Mouse (Mus musculus): ENCODE measurements around the gene Rtn4rl1. TPM values are rescaled to one million over a fixed set of nuclear protein-coding genes. Genes with fewer than 3 reads are reported as not detected.

The Rtn4rl1 gene
- 0.47 and 0.61 TPM in 2 replicates for total RNA-seq (2017)

GRCm38 (mm10) chr11:75193256-75194071 lies at the start of gene Rtn4rl1:
Gene Rtn4rl1, plus strand, starts transcription at chr11:75193783.
- peak; percentile 17; the same call in 1 of the 2 replicates for ATAC-seq (ENCODE audit: extremely low read depth, insufficient number of reproducible peaks, low FRiP score, poor library complexity, severe bottlenecking)

GRCm38 (mm10) chr11:75145841-75146240 lies 47.7 kb upstream of the Rtn4rl1 start:
- ATAC-seq (ENCODE audit: extremely low read depth, insufficient number of reproducible peaks, low FRiP score, poor library complexity, severe bottlenecking): no peak

- no peak for ATAC-seq (ENCODE audit: extremely low read depth, insufficient number of reproducible peaks, low FRiP score, poor library complexity, severe bottlenecking)
Measured at GRCm38 (mm10) chr11:75147106-75147845, 46.3 kb upstream of the Rtn4rl1 start.

- no peak for ATAC-seq (ENCODE audit: extremely low read depth, insufficient number of reproducible peaks, low FRiP score, poor library complexity, severe bottlenecking)
Measured at GRCm38 (mm10) chr11:75147846-75148168, 45.8 kb upstream of the Rtn4rl1 start.

- ATAC-seq (ENCODE audit: extremely low read depth, insufficient number of reproducible peaks, low FRiP score, poor library complexity, severe bottlenecking): no peak
Measured at GRCm38 (mm10) chr11:75148332-75149035, 45.1 kb upstream of the Rtn4rl1 start.

- ATAC-seq (ENCODE audit: extremely low read depth, insufficient number of reproducible peaks, low FRiP score, poor library complexity, severe bottlenecking): no peak
Measured at GRCm38 (mm10) chr11:75150346-75150745, 43.2 kb upstream of the Rtn4rl1 start.

- peak; percentile 83 for ATAC-seq (ENCODE audit: extremely low read depth, insufficient number of reproducible peaks, low FRiP score, poor library complexity, severe bottlenecking)
Measured at GRCm38 (mm10) chr11:75152603-75153557, 40.7 kb upstream of the Rtn4rl1 start.

GRCm38 (mm10) chr11:75154053-75154585 lies 39.5 kb upstream of the Rtn4rl1 start:
- ATAC-seq (ENCODE audit: extremely low read depth, insufficient number of reproducible peaks, low FRiP score, poor library complexity, severe bottlenecking): peak; percentile 44; the same call in 1 of the 2 replicates

- no peak for ATAC-seq (ENCODE audit: extremely low read depth, insufficient number of reproducible peaks, low FRiP score, poor library complexity, severe bottlenecking)
Measured at GRCm38 (mm10) chr11:75155985-75156384, 37.6 kb upstream of the Rtn4rl1 start.

- no peak for ATAC-seq (ENCODE audit: extremely low read depth, insufficient number of reproducible peaks, low FRiP score, poor library complexity, severe bottlenecking)
Measured at GRCm38 (mm10) chr11:75156416-75156815, 37.2 kb upstream of the Rtn4rl1 start.

- no peak for ATAC-seq (ENCODE audit: extremely low read depth, insufficient number of reproducible peaks, low FRiP score, poor library complexity, severe bottlenecking)
Measured at GRCm38 (mm10) chr11:75157037-75157436, 36.5 kb upstream of the Rtn4rl1 start.

GRCm38 (mm10) chr11:75157901-75158300 lies 35.7 kb upstream of the Rtn4rl1 start:
- ATAC-seq (ENCODE audit: extremely low read depth, insufficient number of reproducible peaks, low FRiP score, poor library complexity, severe bottlenecking): no peak

GRCm38 (mm10) chr11:75158432-75158831 lies 35.2 kb upstream of the Rtn4rl1 start:
- ATAC-seq (ENCODE audit: extremely low read depth, insufficient number of reproducible peaks, low FRiP score, poor library complexity, severe bottlenecking): 0 out of 2 replicates have a peak, but pooled peaks have one; percentile 41

GRCm38 (mm10) chr11:75159564-75159963 lies 34.0 kb upstream of the Rtn4rl1 start:
- no peak for ATAC-seq (ENCODE audit: extremely low read depth, insufficient number of reproducible peaks, low FRiP score, poor library complexity, severe bottlenecking)

- ATAC-seq (ENCODE audit: extremely low read depth, insufficient number of reproducible peaks, low FRiP score, poor library complexity, severe bottlenecking): no peak
Measured at GRCm38 (mm10) chr11:75160954-75161353, 32.6 kb upstream of the Rtn4rl1 start.

- no peak for ATAC-seq (ENCODE audit: extremely low read depth, insufficient number of reproducible peaks, low FRiP score, poor library complexity, severe bottlenecking)
Measured at GRCm38 (mm10) chr11:75161417-75162008, 32.1 kb upstream of the Rtn4rl1 start.

GRCm38 (mm10) chr11:75162591-75163080 lies 30.9 kb upstream of the Rtn4rl1 start:
- ATAC-seq (ENCODE audit: extremely low read depth, insufficient number of reproducible peaks, low FRiP score, poor library complexity, severe bottlenecking): no peak

GRCm38 (mm10) chr11:75163379-75163778 lies 30.2 kb upstream of the Rtn4rl1 start:
- no peak for ATAC-seq (ENCODE audit: extremely low read depth, insufficient number of reproducible peaks, low FRiP score, poor library complexity, severe bottlenecking)

Measured in neutrophil, adult 5-6 weeks (primary cell).